Mouse (Mus musculus) urinary bladder, postnatal 25 days (tissue): ENCODE data around the gene Arntl.

Experiments used
- DNase-seq: peaks from one replicate; pipeline ENCODE4 v3.0.0; 2022; ENCODE audit warnings: low spot score

Arntl gene

GRCm38 (mm10) chr7:113208388-113208753, 1.1 kb downstream of the Arntl start:
- no peak for DNase-seq

DNA sequence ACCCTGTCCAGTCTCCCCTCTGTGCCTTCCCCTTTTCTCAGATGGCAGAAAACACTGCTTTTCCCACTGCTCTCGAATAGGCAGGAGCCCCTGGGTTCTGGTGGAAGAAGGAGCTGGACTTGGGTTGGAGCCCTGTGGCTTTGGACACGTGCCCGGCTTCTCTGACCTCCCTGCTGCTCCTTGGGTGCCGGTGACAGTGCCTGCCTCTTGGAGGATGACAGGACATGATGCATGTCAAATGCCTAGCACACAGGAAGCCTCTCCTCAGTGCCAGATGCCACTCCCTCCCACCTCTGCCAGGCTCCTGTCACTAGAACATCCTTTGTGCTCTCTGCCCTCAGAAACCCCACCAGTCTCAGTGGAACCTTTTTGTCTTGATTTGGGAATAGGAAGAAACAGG, 3.2 kb downstream of the Arntl start:
- DNase-seq: no peak

- DNase-seq: no peak
These were observed 7.2 kb downstream of the Arntl start for GRCm38 (mm10) chr7:113214245-113215169.

- no peak for DNase-seq
These were observed 8.9 kb downstream of the Arntl start for GRCm38 (mm10) chr7:113216152-113216551.

- DNase-seq: no peak
These were observed 12.2 kb downstream of the Arntl start for GRCm38 (mm10) chr7:113219416-113219815.

GRCm38 (mm10) chr7:113219864-113220263, 12.6 kb downstream of the Arntl start:
- no peak for DNase-seq

GRCm38 (mm10) chr7:113220691-113221238, 13.5 kb downstream of the Arntl start:
- DNase-seq: no peak

DNA sequence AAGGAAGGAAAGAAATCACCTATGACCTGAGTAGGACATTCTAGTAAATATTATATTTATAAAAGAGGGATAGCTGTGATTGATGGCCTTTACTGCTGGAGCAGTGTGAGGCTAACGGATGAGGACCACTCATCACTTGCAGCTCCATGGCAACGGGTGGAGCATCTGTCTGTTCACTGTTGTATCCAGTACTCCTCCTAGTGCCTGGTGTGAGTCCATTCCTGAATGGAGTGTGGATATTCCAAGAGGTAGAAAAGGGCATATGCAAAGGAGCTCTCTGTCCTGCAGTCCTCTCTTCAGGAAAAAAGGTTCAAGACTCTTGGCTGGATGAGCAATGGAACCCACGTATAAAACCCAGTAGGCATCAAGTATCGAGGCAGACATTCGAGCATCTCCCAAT, 15.6 kb downstream of the Arntl start:
- DNase-seq: no peak

GRCm38 (mm10) chr7:113224620-113225019, 17.4 kb downstream of the Arntl start:
- no peak for DNase-seq

GRCm38 (mm10) chr7:113228498-113228897, 21.2 kb downstream of the Arntl start:
- no peak for DNase-seq

DNA sequence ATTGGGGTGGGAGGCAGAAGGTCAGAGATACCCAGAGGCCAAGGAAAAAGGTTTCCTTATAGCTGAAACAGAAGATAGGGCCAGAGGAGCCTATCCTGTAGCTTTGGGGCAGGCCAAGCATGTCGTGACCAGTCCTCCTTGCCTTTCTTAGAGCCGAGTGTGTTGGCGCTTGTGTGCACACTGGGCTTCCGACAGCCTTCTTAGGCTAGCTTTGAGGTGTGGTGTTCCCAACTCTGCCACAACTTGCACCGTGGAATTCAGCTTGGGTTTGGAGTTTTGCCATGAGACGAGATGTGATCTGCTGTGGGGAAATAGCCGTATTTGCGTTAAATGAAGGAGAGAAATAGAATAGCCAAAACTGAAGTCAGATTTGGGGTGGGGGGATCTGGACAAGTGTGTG, 28.9 kb downstream of the Arntl start:
- peak; percentile 38 for DNase-seq

- no peak for DNase-seq
These were observed 31.1 kb downstream of the Arntl start for GRCm38 (mm10) chr7:113238365-113238764.

GRCm38 (mm10) chr7:113239448-113240130, 32.3 kb downstream of the Arntl start:
- no peak for DNase-seq

- no peak for DNase-seq
These were observed 33.2 kb downstream of the Arntl start for GRCm38 (mm10) chr7:113240438-113240837.

DNA sequence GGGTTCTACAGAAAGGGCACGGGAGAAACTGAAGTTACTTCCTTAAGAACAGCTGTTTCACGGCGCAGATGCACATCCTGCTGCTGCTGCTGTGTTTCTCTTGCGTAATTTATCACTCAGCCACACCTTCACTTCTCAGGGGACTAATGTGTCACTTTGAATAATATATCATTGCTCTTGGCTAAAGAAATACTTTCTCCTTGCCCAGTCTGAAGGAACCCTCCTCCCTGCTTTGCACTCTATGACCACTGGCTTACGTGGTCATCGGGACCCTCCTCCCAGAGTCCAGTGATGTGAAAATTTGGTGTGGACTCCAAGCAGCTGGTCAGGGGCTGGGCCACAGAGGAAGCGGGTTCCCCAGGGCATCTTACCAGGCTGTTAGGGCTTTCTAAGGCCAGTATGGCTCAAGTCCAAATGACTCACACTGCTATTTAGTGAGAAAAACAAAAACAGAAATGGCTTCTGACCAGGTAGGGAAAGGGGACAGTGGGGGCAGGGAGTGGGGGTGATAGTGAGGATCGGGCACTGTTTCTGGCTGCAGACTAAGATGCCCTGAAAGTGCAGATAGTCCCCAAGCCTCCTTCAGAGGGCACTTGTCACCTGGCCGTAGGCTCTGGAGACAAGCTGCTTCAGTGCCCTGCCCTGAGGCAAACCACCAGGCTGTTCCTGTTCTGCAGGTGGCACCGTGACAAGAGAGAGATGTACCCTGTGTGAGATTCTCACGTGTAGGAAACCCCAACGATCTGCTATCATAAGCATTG, 34.8 kb downstream of the Arntl start:
- DNase-seq: no peak

GRCm38 (mm10) chr7:113242688-113243087, 35.4 kb downstream of the Arntl start:
- DNase-seq: peak; percentile 36

- DNase-seq: no peak
These were observed 37.9 kb downstream of the Arntl start for GRCm38 (mm10) chr7:113245144-113245543.

GRCm38 (mm10) chr7:113246512-113246911, 39.2 kb downstream of the Arntl start:
- DNase-seq: no peak

- DNase-seq: no peak
These were observed 39.9 kb downstream of the Arntl start for GRCm38 (mm10) chr7:113247167-113247566.

- peak; percentile 49 for DNase-seq
These were observed 42.0 kb downstream of the Arntl start for GRCm38 (mm10) chr7:113249134-113249825.

- peak; percentile 56 for DNase-seq
These were observed 43.2 kb downstream of the Arntl start for GRCm38 (mm10) chr7:113250433-113250991.
